Mouse (Mus musculus) kidney, postnatal 14 days (tissue): ENCODE measurements around the gene Atg9b.
A peak's percentile ranks its signal among the peaks of the same experiment; 100 is the strongest.

Experiments used
- DNase-seq: peaks from one replicate; pipeline ENCODE4 v3.0.0; 2022; ENCODE audit warnings: mixed read lengths

Gene Atg9b

GRCm38 (mm10) chr5:24391864-24392263 lies at the start of gene Atg9b:
TSS of gene Atg9b (minus strand) at chr5:24392143.
- no peak for DNase-seq

DNA sequence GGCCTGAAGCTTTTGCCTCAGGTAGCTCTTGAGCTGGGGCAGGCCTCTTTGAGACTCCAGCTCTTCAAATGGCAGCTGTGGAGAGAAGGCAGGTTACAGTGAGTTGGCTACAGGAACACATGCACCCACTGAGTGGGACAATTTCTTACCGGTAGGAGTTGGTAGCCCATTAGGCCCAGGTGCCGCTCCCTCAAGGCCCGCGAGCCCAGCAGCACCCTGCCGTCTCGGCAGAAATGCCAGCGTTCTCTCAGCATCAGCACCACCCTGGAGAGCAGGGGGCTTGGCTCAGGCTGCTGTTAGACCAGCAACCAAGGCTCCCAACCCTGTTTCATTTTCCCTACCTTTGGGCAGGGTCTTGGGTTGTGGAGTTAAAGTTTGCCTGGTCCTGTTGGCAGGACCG lies 49.2 kb upstream of the Atg9b start:
- no peak for DNase-seq

GRCm38 (mm10) chr5:24433993-24434392 lies 42.0 kb upstream of the Atg9b start:
- DNase-seq: no peak

GRCm38 (mm10) chr5:24428596-24428995 lies 36.7 kb upstream of the Atg9b start:
- no peak for DNase-seq

GRCm38 (mm10) chr5:24427981-24428402 lies 36.0 kb upstream of the Atg9b start:
- peak; percentile 87 for DNase-seq

GRCm38 (mm10) chr5:24427285-24427633 lies 35.3 kb upstream of the Atg9b start:
- DNase-seq: no peak

GRCm38 (mm10) chr5:24426556-24427284 lies 34.8 kb upstream of the Atg9b start:
- DNase-seq: no peak

DNA sequence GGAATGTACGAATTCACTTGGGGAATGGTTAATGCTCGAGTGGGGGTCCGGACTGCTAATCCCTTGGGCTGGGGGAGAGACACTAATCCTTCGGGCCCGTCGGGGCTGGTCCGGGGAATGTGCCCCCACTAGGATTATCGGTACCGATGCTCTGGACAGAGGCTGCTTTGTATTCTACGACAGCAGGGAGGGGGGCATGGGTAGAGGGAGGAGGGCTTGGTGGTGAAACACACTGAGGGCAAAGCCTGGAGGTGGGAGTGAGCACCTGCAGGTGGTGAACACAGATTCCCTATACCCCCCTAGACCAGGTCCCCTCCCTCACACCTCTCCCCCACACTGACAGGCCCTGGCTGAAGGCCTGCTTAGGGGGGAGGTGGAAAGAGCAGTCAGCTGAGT lies 34.1 kb upstream of the Atg9b start:
- DNase-seq: peak; percentile 33

DNA sequence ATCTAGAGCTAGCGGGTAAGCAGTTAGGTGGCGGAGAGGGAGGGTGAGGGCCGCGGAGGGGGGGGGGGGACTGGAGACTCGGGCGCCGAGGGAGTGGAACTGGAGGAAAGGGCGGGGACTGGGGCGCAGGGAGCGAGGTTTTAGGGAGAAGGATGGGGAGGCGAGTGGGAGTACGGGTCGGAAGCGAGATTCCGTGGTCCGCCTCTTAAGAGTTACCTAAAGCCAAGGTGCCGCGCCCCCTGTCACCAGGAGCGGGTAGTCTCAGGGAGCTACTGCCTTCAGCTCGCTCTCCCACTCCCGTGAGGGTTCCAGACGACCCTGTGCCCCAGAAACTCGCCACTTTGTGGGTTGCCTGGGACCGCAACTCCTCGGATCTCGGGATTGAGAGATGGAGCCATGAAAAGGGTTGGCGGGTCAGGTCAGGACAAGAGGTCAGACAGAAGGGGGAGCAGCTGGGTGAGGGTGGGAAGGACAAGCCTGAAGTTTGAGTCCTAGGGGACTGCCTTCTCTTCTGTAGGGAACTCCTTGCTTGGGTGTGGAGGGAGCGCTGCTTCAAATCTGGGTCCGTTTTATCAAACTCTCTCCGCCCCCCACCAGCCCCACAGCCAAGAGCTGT lies 33.6 kb upstream of the Atg9b start:
- no peak for DNase-seq

DNA sequence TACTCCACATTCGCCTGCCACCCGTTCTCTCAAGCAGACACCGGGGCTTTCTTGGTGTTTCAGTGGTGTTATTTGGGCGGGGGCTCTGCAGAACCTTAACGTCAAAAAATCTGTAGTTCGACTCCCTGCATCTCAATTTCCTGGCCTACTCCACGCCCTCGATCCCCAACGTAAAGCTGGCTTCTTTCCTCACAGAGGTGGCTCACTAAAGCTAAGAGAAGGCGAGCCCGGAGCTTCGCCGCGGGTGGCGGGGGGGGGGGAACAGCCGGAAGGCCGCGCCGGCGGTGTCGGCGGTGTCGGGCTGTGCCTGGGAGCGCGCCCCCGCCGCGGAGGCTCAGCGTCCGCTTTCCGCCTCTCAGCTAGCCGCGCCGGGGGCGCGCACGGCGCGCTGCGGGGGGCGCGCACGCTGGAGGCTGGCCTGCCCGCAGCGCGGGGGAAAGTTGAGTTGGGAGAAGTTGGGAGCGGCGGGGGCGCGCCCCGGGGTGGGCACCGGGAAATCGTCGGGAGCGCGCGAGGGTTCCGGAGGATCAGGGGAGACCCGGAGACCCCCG lies 33.0 kb upstream of the Atg9b start:
- DNase-seq: peak; percentile 94

GRCm38 (mm10) chr5:24424004-24424781 lies 32.2 kb upstream of the Atg9b start:
- DNase-seq: no peak

DNA sequence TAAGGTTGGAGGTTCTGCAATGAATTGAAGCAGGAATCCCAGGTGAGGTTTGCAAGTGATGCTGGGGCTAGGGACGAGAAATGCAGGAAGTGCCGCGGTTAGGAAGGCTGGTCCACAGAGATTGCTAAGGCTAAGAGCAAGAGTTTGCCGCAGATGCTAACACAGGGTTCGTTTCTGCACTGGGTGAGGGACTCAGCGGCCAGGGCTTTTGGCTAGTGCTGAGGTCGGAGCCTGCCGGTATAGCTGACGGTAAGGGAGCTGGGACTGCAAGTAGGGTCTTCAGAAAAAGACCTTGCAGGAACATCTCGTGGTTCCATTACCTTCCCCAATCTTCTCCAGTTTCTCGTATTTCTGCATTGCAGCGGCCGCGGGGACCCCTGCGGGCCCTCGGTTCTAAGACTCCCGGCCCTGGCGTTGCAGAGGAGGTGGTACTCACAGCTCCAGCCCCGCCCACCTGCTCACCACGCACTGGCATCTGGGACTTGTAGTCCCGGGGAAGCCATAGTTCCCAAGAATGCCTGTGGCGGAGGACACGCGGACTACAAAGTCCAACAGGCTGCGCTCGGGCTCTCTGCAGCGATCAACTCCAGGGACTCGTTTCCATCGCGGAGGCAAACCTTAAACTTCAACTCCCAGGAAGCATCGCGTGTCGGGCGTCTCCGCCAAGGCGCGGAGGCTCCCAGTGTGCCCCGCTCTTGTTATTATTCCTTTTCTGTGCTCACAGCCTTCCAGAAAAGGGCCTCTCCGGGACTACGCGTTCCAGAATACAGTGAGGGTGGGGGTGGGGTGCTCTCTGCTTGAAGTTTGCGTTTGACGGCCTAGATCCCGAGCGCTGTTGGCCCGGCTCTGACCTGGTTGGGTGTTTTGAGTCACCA lies 31.4 kb upstream of the Atg9b start, which contains the start of the genes Cdk5 and Slc4a2:
TSS of gene Cdk5 (minus strand) at position 402 of the 875 bp plus-strand sequence.
TSS of gene Slc4a2 (plus strand) at position 709 of the 875 bp plus-strand sequence.
- DNase-seq: peak; percentile 99

DNA sequence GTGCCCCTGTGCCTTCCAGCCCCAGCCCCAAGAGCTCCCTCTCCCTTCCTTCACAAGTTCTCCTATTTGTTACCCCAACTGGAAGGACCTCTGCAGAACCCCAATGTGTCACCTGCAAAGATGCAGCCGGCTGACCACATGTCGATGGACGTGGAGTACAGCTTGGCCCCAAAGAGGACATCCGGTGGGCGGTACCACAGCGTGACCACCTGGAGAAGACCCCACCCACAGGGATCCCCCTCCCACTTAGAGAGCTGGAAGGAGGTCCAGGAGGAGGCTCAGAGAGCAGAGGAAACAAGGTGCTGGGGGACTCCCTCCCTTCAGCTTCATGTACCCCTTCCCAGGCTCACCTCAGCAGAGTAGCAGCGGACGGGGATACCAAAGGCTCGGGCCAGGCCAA lies 28.4 kb upstream of the Atg9b start:
- DNase-seq: no peak

GRCm38 (mm10) chr5:24417587-24417986 lies 25.6 kb upstream of the Atg9b start:
- DNase-seq: no peak

DNA sequence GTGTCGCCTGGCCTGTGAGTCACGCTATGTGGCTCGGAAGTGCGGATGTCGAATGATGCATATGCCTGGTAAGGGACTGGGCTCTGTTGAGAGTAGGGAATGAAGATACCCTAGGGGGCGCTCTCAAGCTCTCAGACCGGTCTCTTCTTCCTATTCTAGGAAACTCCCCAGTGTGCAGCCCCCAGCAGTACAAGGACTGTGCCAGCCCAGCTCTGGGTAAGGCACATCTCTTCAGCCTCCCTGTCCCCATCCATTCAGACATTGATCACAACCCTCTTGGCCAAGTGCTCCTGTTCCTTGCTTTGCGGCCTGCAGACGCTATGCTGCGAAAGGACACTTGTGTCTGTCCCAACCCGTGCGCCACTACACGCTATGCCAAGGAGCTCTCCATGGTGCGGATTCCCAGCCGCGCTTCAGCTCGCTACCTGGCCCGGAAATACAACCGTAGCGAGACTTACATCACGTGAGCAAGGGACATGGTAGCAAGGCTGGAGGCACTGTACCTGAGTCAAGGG lies 24.3 kb upstream of the Atg9b start:
- DNase-seq: peak; percentile 72

DNA sequence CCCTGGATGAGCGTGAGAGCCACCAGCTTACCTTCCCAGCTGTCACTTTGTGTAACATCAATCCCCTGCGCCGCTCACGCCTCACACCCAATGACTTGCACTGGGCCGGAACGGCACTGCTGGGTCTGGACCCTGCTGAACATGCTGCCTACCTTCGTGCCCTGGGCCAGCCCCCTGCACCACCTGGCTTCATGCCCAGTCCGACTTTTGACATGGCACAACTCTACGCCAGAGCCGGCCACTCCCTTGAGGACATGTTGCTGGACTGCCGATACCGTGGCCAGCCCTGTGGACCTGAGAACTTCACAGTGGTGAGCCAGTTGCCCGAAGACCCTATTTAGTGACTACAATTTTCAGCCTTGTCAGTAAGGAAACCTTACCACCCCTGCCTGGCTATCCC lies 22.0 kb upstream of the Atg9b start:
- DNase-seq: no peak

DNA sequence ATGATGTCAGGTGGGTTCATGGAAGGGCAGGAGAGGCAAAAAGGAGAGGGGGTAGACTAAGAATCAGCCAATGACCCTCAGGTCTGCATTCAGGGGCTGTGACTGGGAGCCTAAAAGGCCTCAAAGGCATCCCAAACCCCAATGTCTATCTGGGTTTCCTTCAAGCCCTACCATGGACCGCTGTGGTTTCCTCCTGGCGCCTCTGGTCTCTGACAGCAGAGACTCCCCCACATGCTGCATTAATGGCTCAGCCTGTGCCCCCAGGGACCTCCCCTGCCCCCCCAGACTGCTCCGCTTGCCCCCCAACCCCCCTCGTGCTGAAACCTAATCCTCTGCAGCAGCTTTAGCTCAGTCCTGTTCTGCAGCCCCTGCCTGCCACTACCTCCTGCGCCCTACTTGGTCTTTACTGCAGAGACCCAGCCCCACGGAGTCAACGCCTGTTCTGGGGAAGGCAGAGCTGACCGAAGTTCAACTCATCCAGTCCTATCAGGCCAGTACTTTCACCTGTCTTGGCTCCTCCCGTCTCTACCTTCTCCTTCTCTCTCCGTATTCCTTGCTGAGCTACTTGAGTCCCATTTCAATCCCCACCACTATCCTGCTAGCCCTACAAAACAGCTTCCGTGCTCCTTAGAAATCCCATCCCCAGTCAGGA lies 21.2 kb upstream of the Atg9b start, which contains the start of gene Asic3:
TSS of gene Asic3 (plus strand) at position 351 of the 652 bp plus-strand sequence.
- no peak for DNase-seq

DNA sequence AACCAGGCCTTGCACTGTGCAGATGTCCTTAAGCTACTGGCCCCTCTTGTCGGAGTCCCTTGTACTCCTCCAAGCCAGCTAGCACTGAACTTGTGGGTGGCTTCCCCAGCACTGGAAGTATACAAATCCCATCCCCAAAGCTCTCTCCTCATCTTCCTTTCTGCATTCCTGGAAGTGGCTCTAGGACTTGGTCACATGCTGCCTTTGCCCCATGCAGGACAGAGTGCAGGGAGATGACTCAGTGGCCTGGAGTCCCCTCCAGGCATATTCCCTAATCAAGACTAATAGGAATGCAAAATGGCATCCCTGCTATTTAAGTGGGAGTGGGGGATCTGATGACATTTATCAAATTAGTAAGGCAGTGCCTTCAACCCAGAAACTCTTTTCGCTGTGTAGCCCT lies 20.1 kb upstream of the Atg9b start:
- no peak for DNase-seq

DNA sequence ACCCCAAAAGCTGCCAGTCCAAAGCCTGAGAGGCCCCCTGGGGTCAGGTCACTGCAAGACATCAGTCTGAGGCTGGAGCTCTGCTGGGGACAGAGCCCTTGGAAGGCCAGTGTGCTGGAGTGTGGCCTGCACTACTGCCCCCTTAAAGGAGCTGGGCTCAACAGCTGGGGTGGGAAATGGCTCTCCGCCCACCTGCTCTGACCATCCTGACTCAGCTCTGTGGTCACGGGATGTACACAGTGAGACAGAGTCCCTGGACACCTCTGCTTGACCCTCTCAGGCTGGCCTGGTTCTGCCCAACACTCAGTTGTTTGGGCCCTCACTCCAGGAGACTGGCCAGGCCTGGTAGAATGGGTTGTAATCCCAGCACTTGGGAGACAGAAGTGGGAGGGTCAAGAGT lies 17.5 kb upstream of the Atg9b start:
- DNase-seq: no peak

DNA sequence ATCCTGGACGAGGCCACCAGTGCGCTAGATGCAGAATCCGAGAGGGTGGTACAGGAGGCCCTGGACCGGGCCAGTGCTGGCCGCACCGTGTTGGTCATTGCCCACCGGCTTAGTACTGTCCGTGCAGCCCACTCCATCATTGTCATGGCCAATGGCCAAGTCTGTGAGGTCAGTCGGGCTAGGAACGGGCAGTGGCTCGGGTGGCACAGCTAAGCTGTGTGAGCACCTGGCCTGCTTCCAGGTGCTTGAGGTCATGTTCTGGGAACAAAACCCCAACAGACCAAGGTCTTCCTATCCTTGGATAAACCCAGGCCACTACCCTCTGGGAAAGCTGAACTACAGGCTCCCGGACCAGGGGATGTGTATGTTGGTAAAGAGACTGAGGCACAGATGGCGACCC lies 16.7 kb upstream of the Atg9b start:
- DNase-seq: no peak

GRCm38 (mm10) chr5:24405389-24405876 lies 13.5 kb upstream of the Atg9b start:
- no peak for DNase-seq
